Mouse (Mus musculus) c-Kit-positive CD71-negative TER-119-negative erythroid progenitor cells, embryonic 14.5 days (primary cell): ENCODE measurements around the gene Crybg3.

Experiments
- DNase-seq: peaks from one replicate; pipeline ENCODE4 v3.0.0-alpha.2; 2013; ENCODE audit warnings: low read depth

The Crybg3 gene

DNA sequence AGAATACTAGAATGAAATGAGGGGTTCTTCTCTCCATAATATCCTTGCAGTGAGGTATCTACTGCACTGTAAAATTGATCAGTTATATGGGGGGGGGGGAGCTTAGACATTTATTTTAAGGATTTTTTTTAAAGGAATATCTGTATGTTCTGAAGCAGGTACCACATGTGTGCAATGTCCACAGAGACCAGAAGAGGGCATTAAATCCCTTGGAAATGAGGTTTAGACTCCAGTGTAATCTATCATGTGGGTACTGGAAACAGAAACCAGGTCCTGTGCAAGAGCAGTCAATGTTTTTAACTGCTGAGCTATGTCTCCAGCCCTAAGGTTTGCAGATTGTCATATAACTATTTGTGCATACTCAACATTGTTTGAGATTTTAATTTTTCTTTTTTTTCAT, 151.7 kb downstream of the Crybg3 start:
- no peak for DNase-seq

- DNase-seq: no peak
Observed at GRCm38 (mm10) chr16:59448181-59448580, 152.6 kb downstream of the Crybg3 start.

DNA sequence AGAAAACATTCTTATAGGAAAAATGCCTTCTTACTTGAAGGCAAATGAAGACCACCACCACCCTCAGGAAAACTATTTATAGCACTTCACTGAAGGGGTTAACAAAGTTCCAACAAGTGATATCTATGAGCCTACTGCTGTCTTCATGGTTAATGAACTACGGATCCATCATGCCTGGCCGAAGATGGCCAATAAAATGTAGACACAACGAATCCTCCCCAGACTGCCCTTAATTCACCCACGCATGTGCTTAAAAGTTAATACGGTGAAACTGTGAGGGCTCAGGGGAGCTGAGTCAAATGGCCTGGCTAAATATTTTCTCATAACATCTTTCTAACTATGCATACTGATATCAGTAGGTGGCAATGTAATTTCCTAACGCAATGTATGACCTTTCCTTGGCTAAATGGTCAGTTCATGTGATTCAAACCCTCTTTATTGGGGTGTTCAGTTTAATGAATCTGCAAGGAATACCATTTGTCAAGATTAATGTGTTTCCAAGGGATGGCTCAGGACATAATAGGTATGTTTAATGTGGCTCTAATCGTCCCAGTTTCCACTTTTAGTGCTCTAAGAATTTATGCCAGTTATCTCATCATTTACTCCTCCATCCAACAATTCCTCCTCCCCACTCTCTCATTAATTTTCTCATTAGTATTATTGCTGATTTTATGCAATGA, 155.8 kb downstream of the Crybg3 start:
- no peak for DNase-seq
